Mouse (Mus musculus) heart, embryonic 15.5 days (tissue): ENCODE results near the gene Zyg11a. TPM values are rescaled to one million over a fixed set of nuclear protein-coding genes. Genes with fewer than 3 reads are reported as not detected.
"Not testable (repeated sequence)": the region's sequence is repeated elsewhere in the genome, so short reads cannot be mapped to it uniquely, and the experiment has no call there.

Experiments
- ATAC-seq: fragments of 200-750 bp; cut with Nextera tagmentation; replicated peaks from 2 replicates; pipeline ENCODE4 v1.8.0; 2017; ENCODE audit warnings: low read depth, moderate TSS enrichment; ENCODE audit not compliant: insufficient number of reproducible peaks, insufficient read depth, low FRiP score
- H3K27ac ChIP-seq: fragments of 300-500 bp; sonication (generic); 2 replicates; pipeline ENCODE4 v1.5.1; 2015; ENCODE audit warnings: mild to moderate bottlenecking, inconsistent platforms
- H3K27me3 ChIP-seq: fragments of 300-500 bp; sonication (generic); 2 replicates; pipeline ENCODE4 v1.6.1; 2015; ENCODE audit warnings: inconsistent platforms
- H3K36me3 ChIP-seq: fragments of 300-500 bp; sonication (generic); 2 replicates; pipeline ENCODE4 v1.6.1; 2015; ENCODE audit warnings: mild to moderate bottlenecking, inconsistent platforms
- H3K4me1 ChIP-seq: fragments of 300-500 bp; sonication (generic); replicated peaks from 2 replicates; pipeline ENCODE4 v1.6.1; 2015; ENCODE audit warnings: inconsistent platforms
- H3K4me2 ChIP-seq: fragments of 300-500 bp; sonication (generic); 2 replicates; pipeline ENCODE4 v1.6.1; 2015; ENCODE audit warnings: inconsistent platforms, mild to moderate bottlenecking, moderate library complexity
- H3K4me3 ChIP-seq: fragments of 300-500 bp; sonication (generic); 2 replicates; pipeline ENCODE4 v1.5.1; 2015; ENCODE audit warnings: mild to moderate bottlenecking, inconsistent platforms
- H3K9ac ChIP-seq: fragments of 300-500 bp; sonication (generic); 2 replicates; pipeline ENCODE4 v1.6.1; 2015; ENCODE audit warnings: mild to moderate bottlenecking, inconsistent platforms
- H3K9me3 ChIP-seq: fragments of 300-500 bp; sonication (generic); replicated peaks from 2 replicates; pipeline ENCODE4 v1.6.1; 2016; ENCODE audit warnings: inconsistent platforms
- WGBS: fragments of 180-500 bp; shearing (Covaris S2); methylation state at CpG from one replicate; pipeline ENCODE4 v1.1.7; 2015; ENCODE audit warnings: mixed read lengths; 5-methylcytosine and 5-hydroxymethylcytosine counted together
- polyA plus RNA-seq: library from polyadenylated mRNA; unstranded; fragments of >200 nt; fragmentation: Nextera tagmentation; extraction: Ambion mirVana; gene quantifications from 2 replicates; pipeline ENCODE4 v1.2.1, GENCODE M21; 2015

Zyg11a gene
- polyA plus RNA-seq, 1 experiment from 2014 or later: 0.08 TPM

- Histone ChIP-seq H3K27me3 (no peaks in the 10 kb centered on the region), H3K36me3 (no peaks in the 10 kb centered on the region), H3K4me3 (no peak within 1 kb of the TSS), H3K4me2 (no peak within 1 kb of the TSS), H3K9ac (no peak within 1 kb of the TSS), H3K27ac (no peak within 1 kb of the TSS), H3K9me3 (peaks cover 5% of the 10 kb centered on the region; the same call in 1 of the 2 replicates), H3K4me1 (no peaks in the 10 kb centered on the region)
- WGBS: 79% methylated on average over 1 of the region's 1 CpGs
- ATAC-seq: no peak
Observed at GRCm38 (mm10) chr4:108144880-108145279, 73.0 kb downstream of the Zyg11a start, which contains the start of gene Scp2. Gene Scp2, minus strand, starts transcription at chr4:108144998.

GRCm38 (mm10) chr4:108143778-108144177 is 74.1 kb downstream of the Zyg11a start:
- Histone ChIP-seq H3K36me3 (no peaks in the 10 kb centered on the region), H3K4me2 (no peak overlapping the region), H3K27ac (no peak overlapping the region), H3K9me3 (peaks cover 5% of the 10 kb centered on the region; the same call in 1 of the 2 replicates), H3K27me3 (no peaks in the 10 kb centered on the region), H3K9ac (no peak overlapping the region), H3K4me1 (no peaks in the 10 kb centered on the region), H3K4me3 (no peak overlapping the region)
- ATAC-seq: no peak

- not testable (repeated sequence) for H3K36me3 ChIP-seq, H3K27me3 ChIP-seq, H3K9me3 ChIP-seq, H3K4me3 ChIP-seq, H3K27ac ChIP-seq, H3K9ac ChIP-seq, ATAC-seq, H3K4me1 ChIP-seq, H3K4me2 ChIP-seq
- WGBS: 75% methylated on average over 2 of the region's 2 CpGs
Observed at GRCm38 (mm10) chr4:108143178-108143577, 74.7 kb downstream of the Zyg11a start.

GRCm38 (mm10) chr4:108136938-108137337 is 80.9 kb downstream of the Zyg11a start:
- WGBS: 79% methylated on average over 5 of the region's 5 CpGs

More at GRCm38 (mm10) chr4:108136938-108137337, 80.9 kb downstream of the Zyg11a start:
- Histone ChIP-seq H3K36me3 (no peaks in the 10 kb centered on the region), H3K27ac (no peak overlapping the region), H3K4me2 (no peak overlapping the region), H3K4me1 (no peaks in the 10 kb centered on the region), H3K27me3 (no peaks in the 10 kb centered on the region), H3K9ac (no peak overlapping the region), H3K4me3 (no peak overlapping the region), H3K9me3 (no peaks in the 10 kb centered on the region)
- ATAC-seq: no peak

Other genes with a start within 250 kb of the Zyg11a start
- gene Slc1a7, start 249.7 kb downstream of the Zyg11a start, polyA plus RNA-seq: 0.05 TPM in 2 replicates
- gene Podn, start 121.6 kb downstream of the Zyg11a start, polyA plus RNA-seq: 0.26 and 0.51 TPM in 2 replicates
- 171 and 190 TPM in 2 replicates for gene Scp2, start 73.0 kb downstream of the Zyg11a start, polyA plus RNA-seq
- 19.9 and 27.2 TPM in 2 replicates for gene Echdc2, start 52.6 kb downstream of the Zyg11a start, polyA plus RNA-seq
- gene Zyg11b, start 83.0 kb upstream of the Zyg11a start, polyA plus RNA-seq: 6.7 and 8.3 TPM in 2 replicates
- 41.2 and 48.0 TPM in 2 replicates for gene Coa7, start 110.1 kb upstream of the Zyg11a start, polyA plus RNA-seq
- gene Shisal2a, start 165.3 kb upstream of the Zyg11a start, polyA plus RNA-seq: 1.2 and 1.3 TPM in 2 replicates
- gene Gpx7, start 188.9 kb upstream of the Zyg11a start, polyA plus RNA-seq: 60.4 and 60.6 TPM in 2 replicates
- gene Tut4, start 241.4 kb upstream of the Zyg11a start, polyA plus RNA-seq: 38.0 and 43.5 TPM in 2 replicates